Mouse (Mus musculus): ENCODE results near the gene Cyp1a1.

DNA sequence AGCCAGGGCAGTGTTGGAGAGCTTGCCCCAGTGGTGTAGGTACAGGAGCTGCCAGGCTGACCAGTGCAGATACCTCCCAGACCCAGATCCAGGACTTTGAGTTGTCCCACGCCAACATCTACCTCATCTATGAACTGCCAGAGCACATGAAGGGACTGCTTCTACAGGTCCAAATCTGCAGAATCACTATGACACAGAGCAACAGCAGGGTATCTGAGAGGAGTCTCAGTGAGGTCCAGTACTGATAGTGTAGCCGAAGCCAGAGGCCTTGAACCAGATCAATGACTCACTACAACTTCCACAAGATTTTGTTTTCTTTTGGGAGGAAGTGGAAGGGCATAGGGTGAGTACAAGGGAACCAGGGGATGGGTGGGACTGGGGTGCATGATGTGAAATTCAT, at the start of gene Cyp1a1:
- TF ChIP-seq POLR2A (IDR thresholded peaks at IDR 0.05; ENCODE audit: low read depth, low read length) = no peak
- TF ChIP-seq CTCF (IDR thresholded peaks at IDR 0.05; ENCODE audit: extremely low read depth, insufficient read depth, insufficient read length, insufficient replicate concordance) = no peak
